44 mouse cellular contexts compared by ENCODE assay signal in genomic region chr11:83568061-83568460, GRCm38 (mm10). TPM values are rescaled to one million over a fixed set of nuclear protein-coding genes. Genes with fewer than 3 reads are reported as not detected.
"Had no signal": no experiment of that assay in that cellular context is flagged by ENCODE, and none has a peak within 500 bp of the region (broad histone marks: within the 10 kb centered on the region; RNA-seq: fewer than 3 reads in every experiment).

No protein-coding gene starts in this region.

- DNase-seq: left cerebral cortex, postnatal 4 days; liver; liver, embryonic 13.5 days; liver, postnatal 0 days; lung, adult 18-20 months; lung, adult 2 months; lung, embryonic 14.5 days; lung, postnatal 10 days; lung, postnatal 14 days; lung, postnatal 36 days; lung, postnatal 4 days; midbrain, embryonic 14.5 days had no signal

RNA-seq across cellular contexts. Expression of gene Ccl5, which starts 37.7 kb away (rescaled TPM):
- total RNA-seq: left cerebral cortex, postnatal 10 days; left cerebral cortex, postnatal 14 days; left cerebral cortex, postnatal 25 days; left cerebral cortex, postnatal 36 days; left cerebral cortex, postnatal 4 days; midbrain, postnatal 0 days had no signal
- polyA plus RNA-seq: limb, embryonic 10.5 days; limb, embryonic 11.5 days; limb, embryonic 12.5 days; liver, embryonic 11.5 days; midbrain, embryonic 10.5 days; midbrain, embryonic 11.5 days; midbrain, embryonic 12.5 days; midbrain, embryonic 13.5 days; midbrain, embryonic 15.5 days; midbrain, embryonic 16.5 days; midbrain, postnatal 0 days; neural tube, embryonic 11.5 days; neural tube, embryonic 12.5 days had no signal

RNA-seq across cellular contexts. Expression of gene Heatr9, which starts 46.1 kb away (rescaled TPM):
- total RNA-seq: left cerebral cortex, postnatal 10 days; left cerebral cortex, postnatal 14 days; left cerebral cortex, postnatal 25 days; left cerebral cortex, postnatal 36 days; left cerebral cortex, postnatal 4 days; liver, adult 2 months; megakaryocyte progenitor cell, adult 5-6 weeks; megakaryocyte, adult 5-6 weeks; megakaryocyte-erythroid progenitor cell, adult 5-6 weeks; midbrain, postnatal 0 days had no signal
- polyA plus RNA-seq: limb, embryonic 10.5 days; limb, embryonic 11.5 days; limb, embryonic 12.5 days; limb, embryonic 13.5 days; limb, embryonic 14.5 days; limb, embryonic 15.5 days; liver, adult 2 months; liver, embryonic 11.5 days; liver, embryonic 12.5 days; liver, embryonic 13.5 days; liver, embryonic 14.5 days; liver, embryonic 15.5 days; liver, embryonic 16.5 days; liver, postnatal 0 days; lung, embryonic 15.5 days; lung, embryonic 16.5 days; lung, postnatal 0 days; macrophage; midbrain, embryonic 10.5 days; midbrain, embryonic 11.5 days; midbrain, embryonic 12.5 days; midbrain, embryonic 13.5 days; midbrain, embryonic 14.5 days; midbrain, embryonic 15.5 days; midbrain, embryonic 16.5 days; midbrain, postnatal 0 days; neural tube, embryonic 11.5 days; neural tube, embryonic 12.5 days had no signal
